Mouse (Mus musculus): ENCODE results near the gene Stim2.

GRCm38 (mm10) chr5:54052205-54052604 is 53.9 kb downstream of the Stim2 start:
- TF ChIP-seq MYOD1 (IDR thresholded peaks at IDR 0.05; ENCODE audit: control insufficient read depth, insufficient read length, low read depth) (no peak), CTCF (IDR thresholded peaks at IDR 0.05; ENCODE audit: control insufficient read depth, insufficient read depth, insufficient read length) (no peak), USF1 (IDR thresholded peaks at IDR 0.05; ENCODE audit: low read depth) (no peak), CEBPB (IDR thresholded peaks at IDR 0.05; ENCODE audit: low read depth) (no peak), MAX (IDR thresholded peaks at IDR 0.05) (no peak), FOSL1 (IDR thresholded peaks at IDR 0.05; ENCODE audit: insufficient read depth, low read length, poor library complexity, severe bottlenecking) (no peak), MYOG (IDR thresholded peaks at IDR 0.05; ENCODE audit: control insufficient read depth, extremely low read depth, insufficient read length) (no peak)

All from C2C12 (cell line).